Mouse (Mus musculus) gastrocnemius, adult 8-10 months (tissue): ENCODE results near the gene Praf2. TPM values are rescaled to one million over a fixed set of nuclear protein-coding genes. Genes with fewer than 3 reads are reported as not detected.
"Not testable (repeated sequence)": the region's sequence is repeated elsewhere in the genome, so short reads cannot be mapped to it uniquely, and the experiment has no call there.

ENCODE experiments used
- DNase-seq, 2 experiments: peaks; one replicate each; pipeline ENCODE4 v3.0.0; 2022; ENCODE audit warnings: low spot score in 2 of 2
- total RNA-seq, 4 experiments: library from RNA; stranded (reverse); gene quantifications; 2 replicates each; pipeline ENCODE4 v1.2.4; 2022

Gene Praf2
- total RNA-seq: 1 to 10 TPM; 3.6 to 4.6 (median 3.7) TPM

DNA sequence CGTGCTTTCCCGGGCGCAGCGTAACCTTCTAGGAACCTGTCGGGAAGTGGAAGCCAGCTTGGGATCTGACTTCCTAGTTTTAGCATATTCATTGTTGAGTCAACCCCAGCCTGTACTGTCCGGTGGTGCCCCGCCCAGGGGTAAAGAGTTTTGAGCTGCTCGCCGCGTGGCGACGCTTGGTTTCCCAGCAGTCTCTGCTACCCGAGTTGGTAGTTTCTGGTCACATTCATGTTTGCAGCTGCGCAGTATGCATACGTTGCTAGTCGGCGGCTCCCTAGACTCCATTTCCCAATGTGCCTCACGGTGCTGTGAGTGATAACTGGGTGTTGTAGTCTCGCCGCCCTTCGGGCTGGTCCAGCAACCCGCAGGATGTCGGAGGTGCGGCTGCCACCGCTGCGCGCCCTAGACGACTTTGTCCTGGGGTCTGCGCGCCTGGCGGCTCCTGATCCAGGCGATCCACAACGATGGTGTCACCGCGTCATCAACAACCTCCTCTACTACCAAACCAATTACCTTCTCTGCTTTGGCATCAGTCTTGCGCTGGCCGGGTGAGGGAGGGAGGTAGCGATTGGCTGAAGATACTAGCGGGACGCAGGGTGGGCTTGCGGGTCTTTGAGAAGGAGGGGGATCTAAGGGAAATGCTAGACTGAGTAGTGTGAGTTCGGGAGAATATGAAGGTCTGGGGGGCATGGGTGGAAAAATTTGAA is at the start of gene Praf2:
TSS of gene Praf2 (plus strand) at position 225 of the 707 bp plus-strand sequence.
- DNase-seq: peak; percentile 57 to 66

DNA sequence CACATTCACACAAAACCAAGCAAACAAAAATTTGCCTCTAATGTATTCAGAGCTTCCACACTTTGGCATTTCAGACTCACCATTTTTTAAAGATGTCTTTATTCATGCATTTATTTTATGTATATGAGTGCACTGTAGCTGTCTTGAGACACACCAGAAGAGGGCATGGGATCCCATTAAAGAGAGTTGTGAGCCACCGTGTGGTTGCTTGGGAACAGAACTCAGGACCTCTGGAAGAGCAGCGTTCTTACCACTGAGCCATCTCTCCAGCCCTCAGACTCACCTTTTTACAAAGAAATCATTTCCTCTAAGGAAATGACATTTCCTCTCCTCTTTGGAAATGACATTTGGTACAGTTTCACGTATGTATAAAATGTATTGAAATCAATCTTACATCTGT is 49.3 kb upstream of the Praf2 start:
- DNase-seq: no peak

DNA sequence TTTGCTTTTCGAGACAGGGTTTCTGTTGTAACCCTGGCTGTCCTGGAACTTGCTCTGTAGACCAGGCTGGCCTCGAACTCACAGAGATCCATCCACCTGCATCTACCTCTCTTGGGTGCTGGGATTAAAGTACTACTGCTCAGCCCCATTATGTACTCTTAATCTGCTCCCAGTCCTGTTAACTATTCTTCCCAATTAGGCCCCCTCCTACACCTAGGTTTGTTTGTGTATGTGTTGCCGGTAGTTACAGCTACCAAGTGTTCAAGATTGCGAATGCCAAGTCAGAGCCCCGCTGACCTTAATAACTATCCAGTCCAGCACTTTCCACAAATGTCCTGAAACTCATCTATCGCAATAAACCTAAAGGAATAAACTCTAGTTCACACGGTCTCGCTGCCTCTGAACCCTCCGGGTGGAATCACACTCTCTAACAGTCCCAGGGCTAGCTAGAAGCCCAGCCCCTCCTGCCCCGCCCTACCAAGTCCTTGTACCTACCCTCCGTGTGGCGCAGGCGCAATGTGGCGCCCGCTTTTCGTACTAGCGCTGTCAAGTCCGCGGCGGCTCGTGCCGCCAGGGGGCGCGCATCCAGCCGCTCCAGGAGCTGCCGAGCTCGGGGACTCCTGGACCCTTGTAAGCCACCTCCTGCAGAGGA is 48.7 kb upstream of the Praf2 start:
- peak; percentile 88 to 94 for DNase-seq

DNA sequence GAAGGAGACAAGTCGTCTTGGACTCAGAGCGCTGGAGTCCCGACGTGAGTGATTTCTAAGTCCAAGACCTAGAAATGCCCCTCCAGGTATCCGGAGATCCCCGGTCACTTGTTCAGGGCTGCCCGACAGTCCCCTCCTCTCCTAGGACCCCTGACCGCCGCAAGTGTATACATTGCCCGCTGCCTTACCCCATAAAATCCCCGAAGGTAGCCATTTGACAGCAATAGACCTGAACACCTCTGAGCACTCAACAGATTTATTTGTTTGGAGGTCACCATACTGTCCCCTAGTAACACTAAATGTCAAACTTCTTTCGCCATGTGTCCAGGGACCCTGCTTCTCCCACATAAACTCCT is 48.2 kb upstream of the Praf2 start:
- no peak for DNase-seq

DNA sequence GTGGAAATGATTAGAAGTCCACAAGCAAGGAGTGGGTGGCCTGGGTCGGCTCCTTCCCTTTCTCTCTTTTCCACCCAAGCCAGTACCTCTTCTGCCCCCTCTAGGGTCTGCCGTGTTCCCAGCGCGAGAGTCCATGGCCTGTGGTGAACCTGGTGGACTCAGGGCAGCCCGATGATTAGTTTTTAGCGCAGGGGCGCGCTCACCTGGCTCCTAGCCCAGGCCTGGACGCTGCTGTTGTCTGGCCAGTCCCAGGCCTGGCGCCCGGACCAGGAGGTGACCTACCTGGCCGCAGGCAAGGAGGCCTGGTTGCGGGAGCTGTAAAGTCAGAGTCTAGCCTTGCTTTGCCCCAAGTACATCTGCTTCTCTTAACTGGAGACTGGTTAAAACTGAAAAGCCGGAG is 47.4 kb upstream of the Praf2 start, which contains the start of gene Magix:
TSS of gene Magix (minus strand) at position 388 of the 400 bp plus-strand sequence.
- peak; percentile 14 to 52 for DNase-seq

DNA sequence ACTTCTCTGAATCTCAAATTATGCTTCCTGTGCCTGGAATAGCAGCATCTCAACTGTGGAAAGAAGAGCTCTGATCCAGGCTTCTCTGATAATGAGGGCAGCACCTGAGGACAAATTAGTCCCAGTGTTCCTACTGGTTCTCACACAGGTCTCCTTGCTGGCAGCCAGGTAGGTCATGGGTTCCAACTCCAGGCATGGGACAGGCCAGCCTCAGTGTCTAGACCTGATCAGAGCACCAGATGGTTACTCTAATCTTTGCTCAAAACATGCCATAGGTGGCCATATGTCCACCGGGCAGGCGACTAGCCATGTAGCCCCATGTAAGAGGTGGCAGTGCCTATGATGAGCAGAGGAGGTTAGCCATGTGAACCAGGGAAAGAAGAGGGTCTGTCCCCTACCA is 39.9 kb upstream of the Praf2 start:
- no peak for DNase-seq

DNA sequence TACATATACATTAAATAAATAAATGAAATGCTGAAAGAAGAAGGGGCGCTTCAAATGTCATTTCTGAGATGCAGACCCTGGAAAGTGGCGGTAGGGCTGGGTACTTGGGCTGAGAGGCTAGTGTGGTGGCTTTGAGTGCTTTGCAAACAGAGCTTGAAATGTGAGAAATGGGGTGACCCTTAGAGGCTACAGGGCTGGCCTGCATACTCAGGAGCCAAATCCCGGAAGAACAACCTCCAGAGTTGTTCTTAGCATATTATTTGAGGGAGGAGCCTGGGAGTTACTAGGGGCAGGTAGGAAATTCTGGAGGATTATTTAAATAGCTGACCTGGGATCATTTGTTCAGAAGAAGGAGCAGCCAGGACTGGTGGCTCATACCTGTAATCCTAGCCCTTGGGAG is 37.8 kb upstream of the Praf2 start:
- DNase-seq: no peak

DNA sequence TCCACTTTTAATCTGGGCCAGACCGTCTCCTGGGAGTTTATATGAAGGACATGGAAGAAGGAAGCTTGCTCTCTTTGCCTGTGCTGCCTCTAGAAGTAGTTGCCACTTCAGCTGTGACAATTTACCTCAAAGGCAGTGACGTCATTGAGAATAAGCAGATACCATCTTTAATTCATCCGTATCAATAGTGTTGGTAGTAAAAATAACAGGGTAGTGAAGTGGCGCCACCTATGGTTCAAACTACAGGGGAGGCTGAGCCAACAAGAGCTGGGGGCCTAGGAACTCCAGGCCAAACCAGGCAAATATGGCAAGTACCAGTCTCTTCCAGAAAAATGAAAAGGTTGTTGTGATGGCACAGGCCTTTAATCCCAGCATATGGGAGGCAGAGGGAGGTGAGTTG is 35.4 kb upstream of the Praf2 start:
- DNase-seq: no peak

DNA sequence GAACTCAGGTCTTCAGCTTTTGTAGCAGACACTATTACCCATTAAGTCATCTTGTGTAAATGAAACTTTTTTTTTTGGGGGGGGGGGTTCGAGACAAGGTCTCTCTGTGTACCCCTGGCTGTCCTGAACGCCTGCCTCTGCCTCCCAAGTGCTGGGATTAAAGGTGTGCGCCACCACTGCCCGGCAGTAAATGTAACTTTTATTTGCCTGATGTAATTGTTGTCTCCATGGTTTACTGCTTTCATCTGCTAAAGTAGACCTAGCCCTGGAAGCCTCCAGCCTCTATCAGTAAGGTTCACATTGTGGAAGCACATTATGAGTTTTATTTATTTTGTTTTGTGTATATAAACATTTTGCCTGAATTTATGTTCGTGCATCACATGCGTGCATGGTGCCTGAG is 31.7 kb upstream of the Praf2 start:
- DNase-seq: no peak

DNA sequence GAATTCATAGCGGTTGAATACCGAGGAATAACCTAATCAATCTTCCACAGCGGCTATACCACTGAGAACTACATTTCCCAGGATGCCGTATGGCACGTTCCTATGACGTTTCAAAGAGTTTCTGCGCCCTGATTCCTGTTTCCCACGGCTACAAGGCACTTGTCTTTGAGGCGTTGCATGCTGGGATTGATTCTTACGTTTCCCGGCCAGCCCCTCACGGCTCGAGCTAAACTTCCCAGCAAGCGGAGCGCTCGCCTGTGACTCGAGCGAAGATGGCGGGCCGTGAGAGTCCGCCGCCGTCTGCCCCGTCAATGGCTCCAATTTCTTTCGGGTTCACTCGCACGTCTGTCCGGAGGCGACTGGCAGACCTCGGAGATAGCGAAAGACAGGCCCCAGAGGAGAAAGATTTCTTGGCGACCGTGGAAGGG is 31.3 kb upstream of the Praf2 start, which contains the start of gene Gpkow:
TSS of gene Gpkow (plus strand) at position 178 of the 428 bp plus-strand sequence.
- peak; percentile 56 to 79 for DNase-seq

DNA sequence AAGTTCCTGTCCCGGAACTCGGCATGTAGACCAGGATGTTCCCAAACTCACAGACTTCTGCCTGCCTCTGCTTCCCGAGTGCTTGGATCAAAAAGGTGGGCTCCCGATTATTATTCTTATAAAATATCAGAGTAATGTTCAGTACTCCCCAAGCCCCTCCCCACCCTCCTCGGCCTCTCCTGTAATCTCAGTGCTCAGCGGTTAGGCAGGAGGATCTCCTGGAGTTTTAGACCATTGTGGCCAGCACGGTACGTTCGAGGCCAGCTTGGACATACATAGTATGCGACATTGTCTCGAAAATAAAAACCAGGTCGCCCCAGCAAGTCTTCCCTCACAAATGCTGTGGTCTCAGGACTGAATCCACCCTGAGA is 14.5 kb upstream of the Praf2 start:
- DNase-seq: not testable (repeated sequence)

DNA sequence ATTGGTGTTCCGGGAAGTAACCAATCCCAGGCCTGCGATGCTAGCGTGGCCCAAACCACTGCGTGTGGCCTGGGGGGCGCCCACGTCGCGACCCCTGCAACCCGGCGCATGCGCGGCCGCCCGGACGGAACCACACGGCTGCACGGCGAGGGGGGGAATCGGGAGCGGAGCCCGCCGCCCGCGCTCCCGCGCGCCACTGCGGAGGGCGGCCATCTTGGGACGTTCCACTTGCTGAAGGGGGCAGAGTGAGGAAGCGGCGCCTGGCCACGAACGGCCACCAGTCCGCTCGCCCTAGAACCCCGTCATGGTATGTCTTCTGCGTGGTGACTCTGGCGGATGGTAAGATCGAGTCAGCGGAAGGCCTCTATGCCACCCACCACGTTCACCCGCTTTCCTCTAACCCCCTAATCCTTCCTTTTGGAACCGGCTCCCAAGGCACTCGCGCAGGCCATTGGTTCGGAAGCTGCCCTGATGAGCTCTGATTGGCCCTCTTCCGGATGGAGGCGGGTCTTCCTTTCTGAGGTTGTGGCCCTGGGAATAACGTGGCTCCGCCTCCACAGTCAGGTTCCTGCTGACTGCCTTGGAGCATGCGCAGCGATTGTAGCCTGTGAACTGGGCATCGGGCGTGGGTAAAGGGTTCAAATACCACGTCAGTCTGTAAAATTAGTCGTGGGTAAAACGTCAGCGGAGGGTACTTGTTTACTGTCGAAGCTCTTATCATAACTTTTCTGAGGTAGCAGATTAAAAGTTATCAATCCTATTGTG is 13.9 kb upstream of the Praf2 start, which contains the start of gene Wdr45:
TSS of gene Wdr45 (plus strand) at position 199 of the 765 bp plus-strand sequence.
- peak; percentile 89 to 95 for DNase-seq

DNA sequence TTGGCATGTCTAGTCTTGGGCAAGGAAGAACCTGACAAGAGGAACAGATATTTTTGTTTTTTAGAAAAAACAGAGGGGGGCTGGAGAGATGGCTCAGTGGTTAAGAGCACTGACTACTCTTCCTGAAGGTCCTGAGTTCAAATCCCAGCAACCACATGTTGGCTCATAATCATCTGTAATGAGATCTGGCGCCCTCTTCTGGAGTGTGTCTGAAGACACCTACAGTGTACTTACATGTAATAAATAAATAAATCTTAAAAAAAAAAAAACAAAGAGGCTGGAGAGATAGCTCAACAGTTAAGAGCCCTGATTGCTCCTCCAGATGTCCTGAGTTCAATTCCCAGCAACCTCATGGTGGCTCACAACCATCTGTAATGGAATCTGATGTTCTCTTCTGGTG is 12.2 kb upstream of the Praf2 start:
- not testable (repeated sequence) for DNase-seq

DNA sequence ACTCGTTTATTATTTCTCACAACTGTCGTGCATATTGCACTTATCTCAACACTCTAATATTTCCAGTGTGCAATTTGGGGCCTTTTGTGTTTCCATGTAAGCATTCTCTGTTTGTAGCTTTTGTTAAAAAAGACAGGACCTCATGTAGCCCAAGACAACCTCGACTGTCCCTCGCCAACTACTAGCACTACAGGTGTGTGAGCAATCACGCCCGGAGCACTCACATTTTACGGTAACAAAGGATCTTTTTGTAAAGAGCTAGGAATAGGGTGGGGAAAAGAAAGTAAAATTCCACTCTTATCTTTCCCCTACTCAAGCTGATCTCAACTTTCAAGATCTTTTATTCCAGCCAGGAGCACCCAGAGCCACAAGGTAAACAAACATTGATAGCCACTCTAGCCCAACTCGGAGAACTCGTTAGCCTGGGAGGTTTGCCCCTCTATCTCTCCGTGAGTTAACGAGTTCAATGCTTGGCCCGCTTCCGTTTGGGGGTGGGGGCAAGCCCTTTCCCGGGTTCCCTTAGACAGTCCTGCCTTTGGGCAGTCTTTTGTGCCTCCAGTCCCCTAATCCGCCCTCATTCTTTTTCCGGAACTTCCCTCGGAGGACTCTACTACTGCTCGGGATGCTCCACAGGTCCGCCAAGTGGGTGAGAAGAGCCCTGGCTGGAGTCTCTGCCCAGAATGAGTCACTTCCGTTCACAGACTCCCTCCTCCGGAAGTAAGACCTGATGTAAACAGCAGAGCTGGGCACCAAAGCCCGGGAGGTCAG is 6.5 kb upstream of the Praf2 start, which contains the start of gene Gm45208:
TSS of gene Gm45208 (plus strand) at position 732 of the 768 bp plus-strand sequence.
- peak; percentile 58 to 64 for DNase-seq

DNA sequence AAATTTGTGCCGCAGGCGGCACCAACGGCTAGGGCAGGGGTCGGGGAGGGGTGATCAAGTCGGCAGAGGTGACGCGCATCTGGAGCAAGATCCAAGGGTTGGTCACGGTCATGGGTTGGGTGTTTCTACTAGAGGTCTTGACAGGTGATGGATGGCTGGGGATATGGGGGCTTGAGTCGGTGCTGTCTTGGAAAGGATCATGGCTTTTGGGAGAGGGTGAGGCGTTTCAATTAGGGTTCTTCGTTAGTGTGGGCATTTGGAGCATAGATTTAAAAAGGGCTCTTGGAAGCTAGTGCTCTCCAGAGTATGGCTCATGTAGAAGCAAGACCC is 6.0 kb upstream of the Praf2 start:
- no peak for DNase-seq

DNA sequence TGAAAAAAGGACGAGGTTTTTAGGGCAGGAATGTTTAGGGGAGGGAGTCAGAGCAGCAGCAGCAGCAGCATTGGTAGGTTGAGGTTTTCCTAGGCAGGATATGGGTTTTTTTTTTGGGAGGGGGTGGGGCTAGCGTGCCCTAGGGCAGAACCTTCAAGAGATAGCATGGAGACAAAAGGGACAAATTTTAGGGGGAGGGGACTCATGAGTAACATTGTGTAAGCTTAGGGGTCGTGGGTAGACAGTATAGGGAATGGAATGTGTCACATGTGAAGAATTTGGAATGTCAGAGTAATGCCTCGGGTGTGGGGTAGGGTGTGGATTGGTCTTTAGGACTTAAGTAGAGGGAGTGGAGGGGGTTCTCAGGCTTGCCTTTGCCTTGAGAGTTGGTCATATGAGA is 5.5 kb upstream of the Praf2 start:
- no peak for DNase-seq

DNA sequence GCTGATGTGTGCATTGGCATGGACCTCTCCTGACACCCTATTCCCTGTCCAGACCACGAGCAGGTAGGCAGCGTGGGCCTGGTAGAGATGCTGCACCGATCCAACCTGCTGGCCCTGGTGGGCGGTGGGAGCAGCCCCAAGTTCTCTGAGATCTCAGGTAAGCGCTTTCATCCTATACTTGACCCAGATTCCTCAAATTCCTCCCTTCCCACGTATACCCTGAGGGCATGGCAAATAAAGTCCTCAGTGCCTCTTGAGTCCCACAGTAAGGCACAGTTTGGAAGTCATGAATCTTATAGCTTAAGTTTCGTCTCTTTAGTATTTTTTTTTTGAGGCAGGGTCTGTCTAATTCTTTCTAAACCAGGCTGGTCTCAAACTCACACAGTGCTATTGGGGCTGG is 4.1 kb upstream of the Praf2 start:
- no peak for DNase-seq

DNA sequence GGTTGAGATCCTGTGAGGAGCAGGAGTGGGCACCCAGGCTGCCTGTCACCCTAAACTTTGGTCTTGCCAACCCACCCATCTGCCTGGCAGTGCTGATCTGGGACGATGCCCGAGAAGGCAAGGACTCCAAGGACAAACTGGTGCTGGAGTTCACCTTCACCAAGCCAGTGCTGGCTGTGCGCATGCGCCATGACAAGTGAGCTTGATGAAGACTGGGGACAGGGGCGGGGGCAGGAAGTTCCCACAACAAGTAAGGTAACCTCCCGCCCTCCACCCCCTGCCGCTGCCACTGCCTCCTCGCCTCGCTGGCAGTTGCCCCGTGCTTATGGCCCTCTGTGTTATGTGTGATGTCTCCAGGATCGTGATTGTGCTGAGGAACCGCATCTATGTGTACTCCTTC is 2.4 kb upstream of the Praf2 start:
- no peak for DNase-seq

DNA sequence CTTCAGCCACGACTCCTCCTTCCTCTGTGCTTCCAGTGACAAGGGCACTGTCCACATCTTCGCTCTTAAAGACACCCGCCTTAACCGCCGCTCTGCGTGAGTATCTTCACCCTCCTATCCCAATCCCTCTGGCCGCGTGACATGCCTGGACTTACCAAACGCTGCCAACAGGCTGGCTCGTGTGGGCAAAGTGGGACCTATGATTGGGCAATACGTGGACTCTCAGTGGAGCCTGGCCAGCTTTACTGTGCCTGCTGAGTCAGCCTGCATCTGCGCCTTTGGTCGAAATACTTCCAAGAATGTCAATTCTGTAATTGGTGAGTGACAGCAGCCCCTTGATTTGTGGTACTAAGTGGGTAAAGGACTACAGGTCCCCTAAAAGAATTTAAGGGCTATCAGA is 1.1 kb upstream of the Praf2 start:
- DNase-seq: no peak

DNA sequence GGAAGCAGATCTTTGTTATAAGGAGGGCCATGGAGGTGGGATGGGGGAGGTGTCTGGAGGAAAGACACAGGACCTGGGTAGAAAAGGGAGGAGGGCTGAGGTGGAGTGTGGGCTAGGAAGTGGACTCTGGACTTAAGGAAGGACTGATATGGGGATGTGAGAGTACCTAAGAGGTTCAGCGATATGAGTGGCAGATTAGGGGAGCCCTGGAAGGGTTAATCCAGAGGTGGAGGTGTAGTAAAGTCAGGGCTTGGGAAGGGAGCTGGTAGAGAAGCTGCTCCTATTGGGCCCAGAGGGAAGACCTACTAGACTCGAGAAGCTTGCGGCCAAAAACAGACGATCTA is 655 bp downstream of the Praf2 start:
- DNase-seq: no peak

DNA sequence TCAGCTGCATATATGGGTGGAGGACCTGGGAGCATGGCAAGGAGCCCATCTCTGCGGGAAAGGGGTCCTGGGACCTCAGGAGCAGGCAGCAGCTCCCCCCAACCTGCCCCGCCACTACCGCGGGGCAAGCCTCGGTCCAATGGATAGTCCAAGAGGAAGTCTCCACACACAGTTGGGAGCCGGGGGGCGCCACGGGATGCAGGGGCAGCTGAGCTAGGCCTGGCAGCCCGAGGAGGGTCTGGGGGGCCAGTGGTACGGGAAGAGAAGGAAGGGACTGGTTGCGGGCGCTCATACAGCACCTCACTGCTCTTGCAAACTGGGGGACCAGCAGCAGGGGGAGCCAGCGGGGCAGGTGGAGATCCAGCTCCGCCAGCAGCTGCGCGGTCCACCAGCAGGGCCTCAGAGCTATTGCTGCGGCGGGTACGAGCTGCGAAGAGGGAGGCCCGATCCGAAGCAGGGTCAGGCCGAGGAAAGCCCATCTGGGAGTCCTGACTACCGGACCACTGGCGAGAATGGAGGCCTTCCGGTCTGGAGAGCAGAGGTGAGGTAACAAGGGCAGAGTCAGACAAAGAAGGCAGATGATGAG is 5.4 kb downstream of the Praf2 start:
- peak; percentile 22 to 64 for DNase-seq
